In genomic region chr2:139934577-139934976, GRCm38 (mm10) we compare ENCODE assay signal across 14 mouse cellular contexts.
DNase-seq lines count a peak whose midpoint lies in the region; ATAC-seq and TF ChIP-seq lines count a peak whose summit lies in the region.
"Had no signal": no experiment of that assay in that cellular context is flagged by ENCODE, and none has a peak within 500 bp of the region (broad histone marks: within the 10 kb centered on the region; RNA-seq: fewer than 3 reads in every experiment).

No protein-coding gene starts in this region.

- TF ChIP-seq EP300 in heart, postnatal 0 days (IDR thresholded peaks at IDR 0.05; ENCODE audit: low read depth) = no peak

- no peaks in the 10 kb centered on the region for H3K4me1 ChIP-seq in heart, postnatal 0 days (ENCODE audit: control insufficient read depth, insufficient read depth)
- no peaks in the 10 kb centered on the region for H3K4me1 ChIP-seq in neural tube, embryonic 11.5 days (ENCODE audit: control insufficient read depth, insufficient read depth, low read length)
- H3K4me1 ChIP-seq in intestine, embryonic 16.5 days (ENCODE audit: control insufficient read depth, insufficient read depth, low read length) = no peaks in the 10 kb centered on the region
- no peaks in the 10 kb centered on the region for H3K4me1 ChIP-seq in cerebellum, adult 2 months (ENCODE audit: control insufficient read depth, insufficient read depth, low read length)
- H3K4me1 ChIP-seq: heart, embryonic 13.5 days had no signal

- H3K9me3 ChIP-seq in heart, postnatal 0 days (replicated peaks; ENCODE audit: control insufficient read depth, low read length) = no peaks in the 10 kb centered on the region
- no peaks in the 10 kb centered on the region for H3K9me3 ChIP-seq in neural tube, embryonic 11.5 days (ENCODE audit: control insufficient read depth, low read length)
- H3K9me3 ChIP-seq in intestine, embryonic 16.5 days (ENCODE audit: control insufficient read depth, low read length) = no peaks in the 10 kb centered on the region
- H3K9me3 ChIP-seq: heart, embryonic 13.5 days had no signal

- no peak for TF ChIP-seq CTCF in heart, postnatal 0 days (IDR thresholded peaks at IDR 0.05; ENCODE audit: low read depth)
- no peak for TF ChIP-seq CTCF in brain, embryonic 14.5 days (IDR thresholded peaks at IDR 0.05; ENCODE audit: borderline replicate concordance, extremely low read depth, insufficient read depth, insufficient read length)
- TF ChIP-seq CTCF in cerebellum, adult 2 months (IDR thresholded peaks at IDR 0.05; ENCODE audit: borderline replicate concordance, insufficient read depth, low read depth, low read length) = no peak

- 82% methylated on average over 10 of the region's 10 CpGs for WGBS in heart, postnatal 0 days
- 62% methylated on average over 10 of the region's 10 CpGs for WGBS in neural tube, embryonic 11.5 days
- 87% methylated on average over 10 of the region's 10 CpGs for WGBS in intestine, embryonic 16.5 days
- WGBS in cerebellum, adult 2 months = 94% methylated on average over 10 of the region's 10 CpGs

- no peak overlapping the region for H3K4me3 ChIP-seq in heart, postnatal 0 days (ENCODE audit: low read depth, low read length)
- no peak overlapping the region for H3K4me3 ChIP-seq in neural tube, embryonic 11.5 days (ENCODE audit: low read depth, low read length)
- H3K4me3 ChIP-seq in intestine, embryonic 16.5 days (ENCODE audit: low read length) = no peak overlapping the region
- H3K4me3 ChIP-seq in cerebellum, adult 2 months (replicated peaks; ENCODE audit: insufficient read depth, low read depth, low read length) = no peak overlapping the region
- H3K4me3 ChIP-seq: erythroblast, embryonic 14.5 days; heart, embryonic 13.5 days; left cerebral cortex, adult 2 months had no signal

- no peak overlapping the region for H3K9ac ChIP-seq in heart, postnatal 0 days (replicated peaks; ENCODE audit: low read depth, low read length)
- H3K9ac ChIP-seq in neural tube, embryonic 11.5 days (ENCODE audit: low read length) = no peak overlapping the region
- no peak overlapping the region for H3K9ac ChIP-seq in intestine, embryonic 16.5 days (ENCODE audit: low read depth, low read length)
- H3K9ac ChIP-seq: heart, embryonic 13.5 days had no signal

- no peak overlapping the region for H3K4me2 ChIP-seq in heart, postnatal 0 days (ENCODE audit: low read depth, low read length)
- H3K4me2 ChIP-seq in neural tube, embryonic 11.5 days (ENCODE audit: low read depth) = no peak overlapping the region
- H3K4me2 ChIP-seq in intestine, embryonic 16.5 days (ENCODE audit: low read depth, low read length) = no peak overlapping the region
- H3K4me2 ChIP-seq: heart, embryonic 13.5 days had no signal

- no peak for TF ChIP-seq POLR2A in brain, embryonic 14.5 days (IDR thresholded peaks at IDR 0.05; ENCODE audit: borderline replicate concordance, extremely low read depth, insufficient read depth, insufficient read length, poor library complexity, severe bottlenecking)
- no peak for TF ChIP-seq POLR2A in cerebellum, adult 2 months (IDR thresholded peaks at IDR 0.05; ENCODE audit: borderline replicate concordance, insufficient read depth, low read length)

- H3K36me3 ChIP-seq in heart, postnatal 0 days (replicated peaks; ENCODE audit: control insufficient read depth, insufficient read depth, low read length) = no peaks in the 10 kb centered on the region
- no peaks in the 10 kb centered on the region for H3K36me3 ChIP-seq in neural tube, embryonic 11.5 days (ENCODE audit: control insufficient read depth, insufficient read depth, low read length)
- no peaks in the 10 kb centered on the region for H3K36me3 ChIP-seq in intestine, embryonic 16.5 days (ENCODE audit: control insufficient read depth, insufficient read depth, low read length)
- H3K36me3 ChIP-seq: heart, embryonic 13.5 days had no signal

- ATAC-seq in heart, postnatal 0 days (ENCODE audit: insufficient read depth, low read depth) = no peak
- no peak for ATAC-seq in neural tube, embryonic 11.5 days (ENCODE audit: insufficient read depth, low FRiP score, low TSS enrichment)
- no peak for ATAC-seq in intestine, embryonic 16.5 days
- ATAC-seq: intestine, postnatal 0 days had no signal

- no peaks in the 10 kb centered on the region for H3K27me3 ChIP-seq in heart, postnatal 0 days (ENCODE audit: control insufficient read depth, insufficient read depth, low read length)
- no peaks in the 10 kb centered on the region for H3K27me3 ChIP-seq in neural tube, embryonic 11.5 days (ENCODE audit: control insufficient read depth, insufficient read depth, low read length)
- no peaks in the 10 kb centered on the region for H3K27me3 ChIP-seq in intestine, embryonic 16.5 days (replicated peaks; ENCODE audit: control insufficient read depth, insufficient read depth, low read length)
- H3K27me3 ChIP-seq in cerebellum, adult 2 months (ENCODE audit: control insufficient read depth, insufficient read depth, low read length) = no peaks in the 10 kb centered on the region
- H3K27me3 ChIP-seq: heart, embryonic 13.5 days had no signal

- intact Hi-C loops in heart, postnatal 36 days (cut with DNase I) = no loop called here

- no peak for DNase-seq in heart, postnatal 0 days (ENCODE audit: low spot score)
- DNase-seq in heart, postnatal 36 days = no peak
- peak; percentile 22 for DNase-seq in brain, embryonic 14.5 days (ENCODE audit: low read depth)
- peak; percentile 90 for DNase-seq in forelimb bud, embryonic 11.5 days (ENCODE audit: low read depth, low spot score)
- peak; percentile 15 for DNase-seq in neural tube, embryonic 11.5 days (ENCODE audit: low spot score)
- DNase-seq in cerebellum, adult 2 months = no peak
- no peak for DNase-seq in cerebellum, adult 11-12 months
- DNase-seq: adrenal gland, adult 8-10 months; kidney, postnatal 4 days had no signal

- H3K27ac ChIP-seq in heart, postnatal 0 days (ENCODE audit: low read depth) = peak overlapping the region; percentile 5; the same call in 1 of the 2 replicates
- no peak overlapping the region for H3K27ac ChIP-seq in neural tube, embryonic 11.5 days (ENCODE audit: low read depth, low read length)
- H3K27ac ChIP-seq in intestine, embryonic 16.5 days (ENCODE audit: low read length) = no peak overlapping the region
- H3K27ac ChIP-seq in cerebellum, adult 2 months (ENCODE audit: insufficient read depth, low read length) = no peak overlapping the region
- H3K27ac ChIP-seq: heart, embryonic 13.5 days; left cerebral cortex, adult 2 months had no signal

Comparison
In these comparisons a context has a peak if more than half of its experiments do, and no peak if none do; other contexts are left out.
1. DNase-seq: peak in brain, embryonic 14.5 days (single experiment), forelimb bud, embryonic 11.5 days (single experiment) and neural tube, embryonic 11.5 days (single experiment); none in heart, postnatal 0 days (single experiment), heart, postnatal 36 days (0 of 2), cerebellum, adult 2 months (0 of 2) and cerebellum, adult 11-12 months (single experiment).